Mouse (Mus musculus) adrenal gland, postnatal 4 days (tissue): ENCODE results near the gene Mmp24. TPM values are rescaled to one million over a fixed set of nuclear protein-coding genes. Genes with fewer than 3 reads are reported as not detected.
"Not testable (repeated sequence)": the region's sequence is repeated elsewhere in the genome, so short reads cannot be mapped to it uniquely, and the experiment has no call there.

Source experiments
- DNase-seq, 2 experiments: peaks; one replicate each; pipeline ENCODE4 v3.0.0; 2021 to 2022; ENCODE audit warnings: low spot score in 2 of 2, mixed read lengths in 2 of 2
- total RNA-seq, 2 experiments: library from RNA; stranded (reverse); gene quantifications; 2 replicates each; pipeline ENCODE4 v1.2.3; 2021

Gene Mmp24
- total RNA-seq, 2 experiments from 2014 or later: 5.3 to 6.9 TPM

- peak; percentile 55 to 62 for DNase-seq
These were observed 36.8 kb downstream of the Mmp24 start for GRCm38 (mm10) chr2:155811821-155812396.

DNA sequence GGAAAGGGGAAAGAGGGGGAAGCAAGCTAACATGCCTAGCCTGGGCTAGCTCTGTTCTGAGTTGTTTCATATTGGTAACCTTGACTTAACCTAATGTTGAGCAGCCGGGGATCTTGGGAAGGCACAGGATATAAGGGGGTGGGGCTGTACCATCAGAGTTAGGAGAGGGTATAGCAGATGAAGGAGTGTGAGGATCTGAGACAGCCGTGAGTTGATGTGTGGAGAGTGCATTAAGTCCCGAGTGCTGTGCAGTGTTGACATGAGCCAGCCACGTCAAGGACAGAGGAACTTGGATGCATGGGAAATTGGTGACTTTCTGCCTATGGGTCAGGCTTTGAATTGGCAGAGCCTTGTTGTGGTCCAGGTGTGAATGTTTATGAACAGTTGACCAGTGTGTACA is 37.5 kb downstream of the Mmp24 start:
- no peak for DNase-seq

DNA sequence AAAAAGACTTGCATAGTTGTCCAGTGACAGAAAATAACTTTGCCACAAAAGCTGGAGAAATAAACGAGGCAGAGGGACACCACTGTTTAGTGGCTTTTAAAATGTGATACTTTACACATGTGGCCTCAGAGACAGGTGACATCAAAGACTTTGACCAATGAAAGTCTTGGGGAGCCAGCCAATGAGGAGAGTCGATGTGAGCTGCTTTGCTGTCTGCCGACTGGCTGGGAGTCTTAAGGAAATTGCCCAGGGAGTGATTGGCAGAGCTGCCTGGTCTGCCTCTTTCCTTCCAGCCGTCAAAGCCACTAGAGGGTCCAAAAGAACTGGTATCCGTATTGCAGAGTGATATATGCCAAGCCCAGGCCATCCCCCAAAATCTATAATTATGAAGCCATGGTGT is 39.7 kb downstream of the Mmp24 start:
- DNase-seq: no peak

DNA sequence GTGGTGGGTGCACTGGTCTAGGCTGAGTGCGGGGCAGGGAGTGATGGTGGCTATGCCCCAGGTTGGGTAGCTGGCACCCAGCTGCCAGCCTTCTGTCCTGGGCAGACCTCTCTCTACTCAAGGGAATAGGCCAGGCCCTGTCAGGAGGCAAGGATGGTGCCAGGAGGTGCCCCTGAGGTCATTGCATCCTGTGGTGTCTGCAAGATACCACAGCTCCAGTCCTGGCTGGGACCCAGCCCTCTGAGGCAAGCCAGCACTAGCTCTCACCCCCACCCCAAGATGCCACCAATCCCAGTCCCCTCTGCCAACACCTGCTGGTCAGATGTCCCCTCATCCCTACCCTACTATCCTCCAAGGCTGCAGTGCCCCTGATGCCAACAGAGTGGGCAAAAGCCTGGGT is 41.0 kb downstream of the Mmp24 start:
- no peak for DNase-seq

DNA sequence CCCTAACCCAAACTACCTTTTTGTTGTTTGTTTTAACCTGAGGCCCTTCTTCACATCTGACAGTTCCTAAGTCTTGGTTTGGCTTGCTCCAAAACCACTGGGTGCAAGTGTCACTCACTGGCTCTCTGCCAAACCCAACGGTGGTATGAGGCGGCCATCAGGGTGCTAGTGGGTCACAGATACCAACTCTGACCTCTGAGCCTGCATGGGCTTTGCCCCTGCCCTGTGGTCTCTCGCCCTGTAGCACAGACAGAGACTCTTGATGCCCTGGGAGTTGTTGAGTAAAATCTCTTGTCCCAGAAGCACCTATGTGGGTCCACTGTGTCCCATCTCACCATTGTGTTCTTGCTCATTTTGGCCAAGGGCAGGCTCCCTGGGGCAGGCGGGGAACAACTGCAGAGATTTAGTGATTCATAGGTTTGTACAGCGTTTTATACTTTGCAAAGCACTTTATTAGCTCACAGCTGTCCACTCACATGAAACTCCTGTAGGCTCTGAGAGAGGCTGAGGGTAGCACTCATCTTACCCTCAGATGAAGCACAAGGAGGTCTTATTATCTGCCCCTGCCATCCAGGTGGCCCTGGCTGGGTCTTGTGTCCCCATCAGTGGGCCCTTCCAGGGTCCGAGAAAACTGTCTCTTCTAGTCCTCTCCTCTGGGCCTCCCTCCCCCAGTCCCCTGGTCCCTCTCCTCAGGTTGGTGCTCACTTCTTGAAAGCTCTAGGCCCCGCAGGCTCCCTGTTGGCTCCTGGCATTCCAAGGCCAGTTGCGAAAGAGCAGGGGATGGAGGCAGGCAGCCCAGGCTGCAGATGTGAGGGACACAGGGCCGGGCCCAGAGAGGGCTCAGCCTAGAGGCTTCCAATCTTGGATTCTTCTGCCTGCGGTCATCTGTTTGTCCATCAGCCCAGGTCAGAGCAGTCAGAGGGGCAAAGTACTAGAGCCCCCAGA is 42.4 kb downstream of the Mmp24 start:
- DNase-seq: peak in 1 of 2 experiments; percentile 35

GRCm38 (mm10) chr2:155818596-155819391 is 43.7 kb downstream of the Mmp24 start:
- peak; percentile 89 to 92 for DNase-seq

GRCm38 (mm10) chr2:155819392-155819448 is 44.1 kb downstream of the Mmp24 start, which contains the start of gene BC029722:
BC029722 (minus strand) TSS chr2:155819426.
- DNase-seq: no peak

GRCm38 (mm10) chr2:155819449-155820251 is 44.5 kb downstream of the Mmp24 start:
- DNase-seq: no peak

DNA sequence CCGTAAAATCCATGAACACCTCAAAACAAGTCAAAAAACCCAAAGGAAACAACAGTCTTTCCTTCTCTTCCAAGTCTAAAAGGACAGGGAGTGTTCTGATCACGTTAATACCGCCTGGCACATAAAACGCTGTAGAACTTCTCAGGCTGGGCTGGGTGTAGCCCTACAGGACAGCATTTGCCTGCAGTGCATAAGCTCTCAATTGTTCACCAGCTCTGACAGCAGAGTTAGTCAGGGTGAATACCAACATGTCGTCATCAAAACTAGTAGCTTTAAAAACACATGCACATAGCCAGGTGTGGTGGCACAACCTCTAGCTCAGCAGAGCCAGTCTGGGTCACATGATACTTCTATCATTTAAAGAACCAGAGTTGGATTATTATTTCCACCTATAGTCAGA is 45.6 kb downstream of the Mmp24 start:
- no peak for DNase-seq

- DNase-seq: no peak
These were observed 48.6 kb downstream of the Mmp24 start for GRCm38 (mm10) chr2:155823722-155824121.

GRCm38 (mm10) chr2:155825904-155826629 is 50.9 kb downstream of the Mmp24 start:
- no peak for DNase-seq

DNA sequence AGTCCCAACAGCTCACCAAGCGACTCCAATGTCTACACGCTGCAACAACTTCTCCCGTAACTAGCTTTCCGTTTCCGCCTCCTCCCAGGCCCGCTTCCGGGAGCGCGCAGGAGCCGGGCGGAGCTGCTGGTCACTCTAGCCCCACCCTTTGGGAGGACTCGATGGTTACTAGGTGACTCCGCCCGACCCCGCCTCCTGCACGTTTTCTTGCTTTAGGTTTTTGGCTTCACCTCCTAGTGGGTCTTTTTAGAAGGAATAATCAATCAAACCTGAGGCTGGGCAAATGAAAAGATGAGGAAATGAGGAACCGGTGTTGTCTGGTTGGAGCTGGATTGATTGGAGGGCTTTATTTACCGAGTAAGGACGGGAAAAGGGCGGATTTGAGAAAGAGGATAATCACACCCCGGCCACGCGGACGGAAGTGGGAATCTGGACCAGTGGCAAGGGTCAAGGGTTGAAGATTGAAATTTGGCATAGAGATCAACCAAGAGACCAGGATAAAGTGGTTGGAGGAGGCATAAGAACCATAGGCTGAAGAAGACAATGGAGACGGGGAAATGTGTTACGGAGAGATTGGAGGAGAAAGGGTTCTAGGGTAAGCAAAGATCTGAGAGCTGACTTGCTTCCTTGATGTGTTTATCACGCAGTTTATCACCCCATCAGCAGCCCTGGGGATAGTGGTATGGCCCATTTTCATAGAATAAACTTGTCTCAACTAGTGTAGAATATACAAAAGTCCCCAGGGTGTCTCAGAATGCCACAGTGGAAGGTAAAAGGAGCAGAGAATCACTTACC is 51.7 kb downstream of the Mmp24 start, which contains the start of gene Eif6:
Eif6 (minus strand) TSS at position 296 of the 795 bp plus-strand sequence.
- peak; percentile 57 to 75 for DNase-seq

DNA sequence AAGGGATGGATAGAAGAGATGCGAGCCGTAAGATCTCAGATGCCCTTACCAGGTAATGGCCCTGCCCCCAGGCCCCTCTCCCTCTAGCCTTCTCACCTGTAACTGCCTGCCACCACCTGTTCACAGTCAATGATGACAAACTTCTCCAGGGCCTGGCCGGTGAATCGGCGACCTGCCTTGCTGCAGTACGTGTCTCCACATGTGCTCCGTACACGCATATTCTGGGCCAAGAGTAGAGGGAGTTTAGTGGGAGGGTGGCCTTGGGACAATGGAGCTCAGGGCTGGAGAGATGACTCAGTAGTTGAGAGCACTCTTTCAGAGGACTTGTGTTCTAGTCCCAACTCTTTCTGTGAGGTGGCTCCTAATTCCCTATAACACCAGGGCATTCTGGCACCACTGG is 55.7 kb downstream of the Mmp24 start:
- no peak for DNase-seq

DNA sequence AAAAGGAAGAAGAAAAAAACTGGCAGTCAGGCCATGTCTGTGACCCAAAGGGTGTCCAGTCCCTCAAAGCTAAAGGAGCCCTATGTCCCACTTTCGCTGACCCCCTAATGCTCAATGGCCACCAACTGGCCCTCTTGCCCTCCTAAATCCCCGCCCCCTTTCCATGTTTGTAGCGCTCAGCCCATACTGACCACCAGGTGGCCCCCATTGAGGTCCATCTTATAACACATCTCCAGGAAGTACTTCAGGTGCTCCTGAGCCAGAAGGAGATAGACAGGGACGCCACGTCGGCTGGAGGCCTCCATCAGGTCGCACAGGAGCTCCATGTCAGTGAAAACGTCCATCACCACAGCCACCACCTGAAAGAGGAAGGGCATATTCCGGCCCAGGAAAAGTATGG is 56.2 kb downstream of the Mmp24 start:
- DNase-seq: no peak

DNA sequence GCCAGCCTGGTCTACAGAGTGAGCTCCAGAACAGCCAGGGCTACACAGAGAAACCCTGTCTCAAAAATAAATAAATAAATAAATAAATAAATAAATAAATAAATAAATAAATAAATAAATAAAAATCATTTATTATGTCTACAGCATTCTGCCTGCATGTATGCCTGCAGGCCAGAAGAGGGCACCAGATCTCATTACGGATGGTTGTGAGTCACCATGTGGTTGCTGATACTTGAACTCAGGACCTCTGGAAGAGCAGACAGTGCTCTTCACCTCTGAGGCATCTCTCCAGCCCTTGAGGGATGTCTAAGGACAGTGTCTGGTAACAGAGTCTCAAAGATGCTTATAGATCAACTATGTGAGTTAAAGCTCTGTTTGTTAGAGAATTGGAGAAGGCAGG is 56.9 kb downstream of the Mmp24 start:
- DNase-seq: not testable (repeated sequence)

DNA sequence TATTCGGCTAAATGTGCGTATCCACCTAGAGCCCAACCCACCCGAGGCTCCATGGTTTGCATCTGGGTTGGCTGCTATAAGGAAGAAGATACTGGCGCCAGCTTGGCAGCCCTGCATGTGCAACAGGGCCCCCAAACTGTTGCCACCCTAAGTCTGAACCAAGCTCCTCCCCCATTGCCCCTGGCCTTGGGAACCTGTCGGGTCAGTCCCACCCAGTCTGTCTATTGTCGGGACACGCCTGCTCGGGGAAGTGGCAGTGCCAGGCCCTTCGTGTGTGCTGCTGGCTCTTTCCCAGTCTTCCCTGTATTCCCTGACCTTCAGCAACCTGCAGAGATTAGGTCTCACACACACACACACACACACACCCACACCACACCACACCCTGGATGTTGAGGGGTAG is 59.6 kb downstream of the Mmp24 start, which contains the start of gene Fam83c:
Fam83c (minus strand) TSS at position 123 of the 400 bp plus-strand sequence.
- no peak for DNase-seq

GRCm38 (mm10) chr2:155837961-155838360 is 62.8 kb downstream of the Mmp24 start:
- DNase-seq: no peak

- no peak for DNase-seq
These were observed 63.8 kb downstream of the Mmp24 start for GRCm38 (mm10) chr2:155838961-155839360.

DNA sequence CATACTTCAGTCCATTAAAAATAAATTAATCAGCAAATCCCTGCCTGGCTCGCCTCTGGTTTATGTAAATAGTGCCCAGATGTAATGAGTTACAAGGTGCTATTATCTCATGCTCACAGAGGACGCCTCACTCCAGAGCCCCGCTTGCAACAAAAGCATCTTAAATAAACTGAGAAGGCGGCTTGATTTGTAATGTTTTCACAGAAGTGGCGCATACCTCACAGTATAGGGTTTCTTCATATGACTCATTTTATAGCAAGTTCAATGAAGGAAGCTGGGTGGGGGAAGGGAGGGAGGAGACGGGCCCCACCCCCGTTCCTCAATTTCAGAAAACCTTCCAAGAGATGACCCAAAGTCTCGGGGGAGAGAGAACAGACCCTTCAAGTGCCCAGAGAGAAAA is 71.8 kb downstream of the Mmp24 start:
- no peak for DNase-seq

DNA sequence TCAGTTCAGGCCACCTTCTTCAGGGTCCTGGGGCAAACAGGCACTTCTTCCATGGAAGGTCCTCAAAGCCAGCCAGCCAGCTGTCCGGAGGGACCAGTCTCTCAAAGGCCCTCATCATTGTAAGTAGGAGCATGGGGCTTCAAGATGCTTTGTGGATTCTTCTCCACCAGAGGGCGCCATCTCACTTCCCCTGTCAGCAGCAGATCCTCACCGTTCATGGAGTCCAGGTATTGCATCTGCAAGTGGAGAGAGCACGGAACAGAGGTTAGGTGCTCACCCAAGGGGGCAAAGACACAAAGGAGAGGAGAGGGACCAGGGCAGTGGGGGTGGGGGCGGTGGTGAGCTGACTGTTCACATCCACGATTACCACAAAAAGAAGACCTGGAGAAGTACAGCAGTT is 73.1 kb downstream of the Mmp24 start:
- DNase-seq: peak; percentile 59 to 66
